Mouse (Mus musculus) E14TG2a.4 (cell line): ENCODE results near the gene Brd9.

ENCODE experiments used
- H3K27me3 ChIP-seq: 2 replicates; pipeline ENCODE4 v1.6.1; 2014; ENCODE audit warnings: low read length, control low read depth; ENCODE audit not compliant: insufficient read depth
- H3K36me3 ChIP-seq: 2 replicates; pipeline ENCODE4 v1.6.1; 2014; ENCODE audit warnings: low read length, control low read depth; ENCODE audit not compliant: insufficient read depth
- H3K4me1 ChIP-seq: replicated peaks from 2 replicates; pipeline ENCODE4 v1.6.1; 2014; ENCODE audit warnings: low read depth, low read length, control low read depth
- H3K4me3 ChIP-seq: replicated peaks from 2 replicates; pipeline ENCODE4 v1.5.1; 2014; ENCODE audit warnings: mild to moderate bottlenecking, low read length
- H3K9me3 ChIP-seq: 2 replicates; pipeline ENCODE4 v1.6.1; 2014; ENCODE audit warnings: low read length, control low read depth
- CTCF ChIP-seq: conservative IDR thresholded peaks from 2 replicates; pipeline ENCODE4 v1.5.1; 2014; ENCODE audit warnings: low read length
- NANOG ChIP-seq: IDR thresholded peaks from 2 replicates; pipeline ENCODE4 v1.6.1; 2014; ENCODE audit warnings: borderline replicate concordance, low read length, mixed read lengths
- POU5F1 ChIP-seq: IDR thresholded peaks from 2 replicates; pipeline ENCODE4 v1.6.1; 2014; ENCODE audit warnings: low read length, borderline replicate concordance

Brd9 gene

GRCm38 (mm10) chr13:73937321-73938176, at the start of gene Brd9, which contains the start of gene Trip13:
Gene Brd9, plus strand, starts transcription at chr13:73937811.
Gene Trip13, minus strand, starts transcription at chr13:73937784.
- Histone ChIP-seq H3K27me3 (no peaks in the 10 kb centered on the region), H3K9me3 (no peaks in the 10 kb centered on the region), H3K4me1 (peaks cover 23% of the 10 kb centered on the region), H3K36me3 (peaks cover 59% of the 10 kb centered on the region), H3K4me3 (peak within 1 kb of the TSS; percentile 90)
- TF ChIP-seq NANOG (no peak), CTCF (no peak), POU5F1 (no peak)

- 0 out of 2 replicates have a peak, but pooled peaks cover 5% of the 10 kb centered on the region for H3K27me3 ChIP-seq
- no peaks in the 10 kb centered on the region for H3K36me3 ChIP-seq
- H3K4me1 ChIP-seq, result no peaks in the 10 kb centered on the region
- no peak overlapping the region for H3K4me3 ChIP-seq
- TF ChIP-seq CTCF, result no peak
- no peak for TF ChIP-seq POU5F1
- no peak for TF ChIP-seq NANOG
- H3K9me3 ChIP-seq, result no peaks in the 10 kb centered on the region
Measured at GRCm38 (mm10) chr13:73892493-73893178, 45.0 kb upstream of the Brd9 start.

- Histone ChIP-seq H3K4me1 (no peaks in the 10 kb centered on the region), H3K9me3 (no peaks in the 10 kb centered on the region), H3K36me3 (no peaks in the 10 kb centered on the region), H3K27me3 (no peaks in the 10 kb centered on the region), H3K4me3 (no peak overlapping the region)
- TF ChIP-seq NANOG (no peak), POU5F1 (no peak), CTCF (no peak)
Measured at GRCm38 (mm10) chr13:73897561-73897960, 40.0 kb upstream of the Brd9 start.

GRCm38 (mm10) chr13:73907136-73907535, 30.5 kb upstream of the Brd9 start:
- Histone ChIP-seq H3K4me3 (no peak overlapping the region), H3K27me3 (no peaks in the 10 kb centered on the region), H3K9me3 (no peaks in the 10 kb centered on the region), H3K36me3 (peaks cover 44% of the 10 kb centered on the region), H3K4me1 (no peaks in the 10 kb centered on the region)
- no peak for TF ChIP-seq POU5F1
- TF ChIP-seq CTCF, result no peak
- TF ChIP-seq NANOG, result no peak

GRCm38 (mm10) chr13:73907683-73908412, 29.8 kb upstream of the Brd9 start:
- H3K27me3 ChIP-seq, result no peaks in the 10 kb centered on the region
- TF ChIP-seq CTCF (peak; percentile 50), NANOG (no peak), POU5F1 (no peak)
- H3K4me3 ChIP-seq, result no peak overlapping the region
- H3K9me3 ChIP-seq, result no peaks in the 10 kb centered on the region
- peaks cover 51% of the 10 kb centered on the region for H3K36me3 ChIP-seq
- no peaks in the 10 kb centered on the region for H3K4me1 ChIP-seq

- Histone ChIP-seq H3K9me3 (no peaks in the 10 kb centered on the region), H3K4me3 (no peak overlapping the region), H3K36me3 (peaks cover 85% of the 10 kb centered on the region), H3K27me3 (no peaks in the 10 kb centered on the region), H3K4me1 (no peaks in the 10 kb centered on the region)
- TF ChIP-seq NANOG, result no peak
- no peak for TF ChIP-seq POU5F1
- TF ChIP-seq CTCF, result no peak
Measured at GRCm38 (mm10) chr13:73913066-73913465, 24.5 kb upstream of the Brd9 start.

GRCm38 (mm10) chr13:73932201-73932600, 5.4 kb upstream of the Brd9 start:
- Histone ChIP-seq H3K27me3 (no peaks in the 10 kb centered on the region), H3K4me3 (no peak overlapping the region), H3K9me3 (no peaks in the 10 kb centered on the region), H3K4me1 (peaks cover 12% of the 10 kb centered on the region), H3K36me3 (peaks cover 85% of the 10 kb centered on the region)
- no peak for TF ChIP-seq NANOG
- no peak for TF ChIP-seq POU5F1
- no peak for TF ChIP-seq CTCF

GRCm38 (mm10) chr13:73936938-73937320, 682 bp upstream of the Brd9 start:
- peaks cover 59% of the 10 kb centered on the region for H3K36me3 ChIP-seq

More at GRCm38 (mm10) chr13:73936938-73937320, 682 bp upstream of the Brd9 start:
- peaks cover 28% of the 10 kb centered on the region for H3K4me1 ChIP-seq
- TF ChIP-seq NANOG (no peak), CTCF (no peak), POU5F1 (no peak)
- H3K4me3 ChIP-seq, result peak overlapping the region; percentile 90
- H3K27me3 ChIP-seq, result no peaks in the 10 kb centered on the region
- no peaks in the 10 kb centered on the region for H3K9me3 ChIP-seq
